Mouse (Mus musculus): Measurements from ENCODE around the gene Treh.
A peak's percentile ranks its signal among the peaks of the same experiment; 100 is the strongest.

Treh gene

DNA sequence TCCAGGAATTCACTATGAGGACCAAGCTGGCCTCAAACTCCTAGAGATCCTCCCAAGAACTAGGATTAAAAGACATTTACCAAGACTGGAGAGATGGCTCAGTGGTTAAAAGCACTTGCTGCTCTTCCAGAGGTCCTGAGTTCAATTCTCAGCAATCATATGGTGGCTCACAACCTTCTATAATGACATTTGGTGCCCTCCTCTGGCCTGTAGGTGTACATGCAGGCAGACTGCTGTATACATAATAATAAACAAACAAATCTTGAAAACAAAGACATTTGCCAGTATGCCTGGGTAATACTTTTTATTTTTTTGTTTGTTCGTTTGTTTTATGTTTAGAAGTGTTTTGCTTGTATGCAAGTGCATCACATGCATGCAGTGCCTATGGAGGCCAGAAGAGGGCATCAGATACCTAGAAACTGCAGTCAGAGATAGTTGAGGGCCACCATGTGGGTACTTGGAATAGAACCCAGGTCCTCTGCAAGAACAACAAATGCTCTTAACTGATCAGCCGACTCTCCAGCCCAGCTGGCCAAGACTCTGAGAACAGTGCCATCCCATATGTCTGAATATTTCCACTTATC lies 5.3 kb downstream of the Treh start:
- DNase-seq (ENCODE audit: low read depth, low spot score): no peak

DNA sequence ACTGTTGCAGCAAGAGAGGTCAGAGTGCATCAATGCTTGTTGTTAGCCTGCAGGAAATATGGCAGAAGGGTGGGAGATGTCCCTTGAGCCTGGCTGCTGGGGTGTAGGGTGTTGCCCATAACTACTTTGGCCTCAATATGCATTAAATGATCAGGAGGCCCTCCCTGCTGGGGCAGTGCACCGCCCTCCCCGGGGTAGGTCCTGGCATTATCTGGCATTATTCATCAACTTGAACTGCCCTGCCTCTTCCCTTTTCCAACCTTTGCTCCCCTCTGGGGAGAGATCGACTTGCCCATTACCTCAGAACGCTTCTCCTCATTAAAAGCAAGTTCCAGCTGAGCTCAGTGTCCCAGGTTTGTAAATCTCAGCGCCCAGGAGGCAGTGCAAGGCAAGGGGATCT lies 6.5 kb downstream of the Treh start:
- DNase-seq (ENCODE audit: low read depth, low spot score): no peak

GRCm38 (mm10) chr9:44683046-44683445 lies 10.0 kb downstream of the Treh start:
- DNase-seq (ENCODE audit: low read depth, low spot score): no peak

DNA sequence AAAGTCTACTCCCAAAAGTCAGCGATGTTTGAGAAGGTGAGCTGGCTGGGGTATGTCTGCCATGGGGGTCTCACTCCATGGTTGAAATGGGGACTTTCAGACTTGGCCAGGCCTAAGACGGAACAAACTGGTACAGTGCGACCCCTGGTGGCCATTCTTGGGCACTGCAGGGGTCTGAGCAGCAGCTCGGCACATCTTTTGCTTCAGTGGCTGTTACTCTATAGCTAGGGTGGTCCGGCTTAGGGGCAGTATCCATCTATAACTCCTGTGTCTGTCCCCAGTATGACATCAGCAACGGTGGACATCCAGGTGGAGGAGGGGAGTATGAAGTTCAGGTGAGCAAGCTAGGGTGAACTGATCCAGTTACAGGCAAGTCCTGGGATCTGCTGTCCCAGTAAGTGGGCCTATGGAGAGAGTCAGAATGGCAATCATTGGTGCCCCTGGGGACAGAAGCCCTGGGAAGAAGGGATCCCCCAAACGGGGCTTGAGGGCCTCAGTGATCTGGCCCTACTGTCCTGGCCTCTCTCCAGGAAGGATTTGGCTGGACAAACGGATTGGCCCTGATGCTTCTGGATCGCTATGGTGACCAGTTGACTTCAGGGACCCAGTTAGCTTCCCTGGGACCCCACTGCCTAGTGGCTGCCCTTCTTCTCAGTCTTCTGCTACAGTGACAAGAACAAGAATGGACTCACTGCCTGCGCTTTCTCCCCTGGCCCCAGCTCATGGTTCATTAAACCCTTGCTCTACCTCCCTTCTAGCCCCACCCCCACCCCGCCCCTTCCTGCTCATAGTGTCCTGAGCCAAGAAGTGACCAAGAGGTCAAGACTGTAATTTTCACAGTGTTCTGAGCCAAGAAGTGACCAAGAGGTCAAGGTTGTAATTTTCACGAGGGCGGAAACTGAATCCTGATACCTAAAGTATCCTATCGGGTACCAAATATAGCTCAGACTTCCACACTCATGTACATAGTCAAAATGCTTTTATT lies 12.6 kb downstream of the Treh start:
- no peak for DNase-seq (ENCODE audit: low read depth, low spot score)

- DNase-seq (ENCODE audit: low read depth, low spot score): no peak
Measured at GRCm38 (mm10) chr9:44686638-44687037, 13.6 kb downstream of the Treh start.

- no peak for DNase-seq (ENCODE audit: low read depth, low spot score)
Measured at GRCm38 (mm10) chr9:44688013-44688412, 15.0 kb downstream of the Treh start.

GRCm38 (mm10) chr9:44690641-44691040 lies 17.6 kb downstream of the Treh start:
- DNase-seq (ENCODE audit: low read depth, low spot score): no peak

- DNase-seq (ENCODE audit: low read depth, low spot score): peak; percentile 80
Measured at GRCm38 (mm10) chr9:44691671-44692520, 18.9 kb downstream of the Treh start.

DNA sequence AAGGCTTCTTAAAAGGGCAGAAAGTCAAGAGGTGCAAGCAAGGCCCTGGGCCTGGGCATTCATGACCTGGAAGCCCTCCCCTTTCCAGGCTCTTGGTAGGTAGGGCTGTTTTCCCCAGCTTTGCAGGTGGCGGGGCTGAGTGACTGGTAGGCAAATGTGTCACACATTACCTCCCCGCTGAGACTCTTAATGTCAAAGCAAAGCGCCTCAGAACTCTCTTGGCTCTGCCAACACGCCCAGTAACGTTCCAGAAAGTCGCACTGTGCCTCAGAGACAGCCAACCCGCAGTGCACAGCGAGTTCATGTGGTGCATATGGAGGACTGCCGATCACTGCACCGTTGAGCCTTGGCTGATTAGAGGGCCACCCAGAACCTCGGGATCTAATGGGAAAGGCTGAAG lies 20.0 kb downstream of the Treh start:
- no peak for DNase-seq (ENCODE audit: low read depth, low spot score)

DNA sequence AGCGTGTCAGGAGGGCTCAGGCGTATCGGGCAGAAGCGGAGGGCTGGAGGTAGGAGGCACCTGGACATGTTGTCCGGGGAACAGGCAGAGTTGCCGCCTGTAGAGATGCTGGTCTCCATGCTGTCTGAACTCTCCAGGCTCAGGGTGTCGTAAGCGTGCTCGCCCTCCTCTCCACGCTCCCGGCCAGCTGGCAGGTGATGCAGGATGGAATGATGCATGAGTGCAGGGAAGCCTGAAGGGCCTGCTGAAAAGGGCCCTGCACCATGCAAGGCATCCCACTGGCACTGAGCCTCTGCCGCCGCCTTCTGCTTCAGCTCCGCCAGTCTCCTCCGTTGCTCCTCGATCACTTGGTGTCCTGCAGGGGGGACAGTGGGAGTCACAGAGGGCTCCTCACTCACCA lies 24.8 kb downstream of the Treh start:
- DNase-seq (ENCODE audit: low read depth, low spot score): no peak

DNA sequence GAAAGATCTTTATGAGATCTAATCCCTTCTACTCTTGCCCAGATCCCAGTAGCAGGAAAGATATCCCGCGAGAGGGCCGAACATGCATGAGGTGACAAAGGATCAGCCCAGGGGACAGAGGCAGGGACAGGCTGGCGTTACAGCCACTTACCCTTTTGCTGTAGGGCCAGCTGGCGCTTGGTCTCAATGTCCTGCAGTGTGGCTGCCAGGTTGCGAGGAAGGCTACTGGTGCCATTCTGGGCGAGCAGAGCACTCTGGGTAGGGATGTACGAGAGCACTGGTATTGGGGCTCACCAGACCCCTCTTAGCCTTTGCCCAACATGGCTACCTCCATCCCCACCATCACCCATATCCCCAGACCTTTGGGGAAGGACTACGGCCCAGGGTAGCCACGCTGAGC lies 26.2 kb downstream of the Treh start:
- no peak for DNase-seq (ENCODE audit: low read depth, low spot score)

GRCm38 (mm10) chr9:44699730-44700129 lies 26.7 kb downstream of the Treh start:
- no peak for DNase-seq (ENCODE audit: low read depth, low spot score)

GRCm38 (mm10) chr9:44707749-44708428 lies 34.9 kb downstream of the Treh start:
- DNase-seq (ENCODE audit: low read depth, low spot score): no peak

GRCm38 (mm10) chr9:44708429-44708765 lies 35.4 kb downstream of the Treh start:
- DNase-seq (ENCODE audit: low read depth, low spot score): no peak

DNA sequence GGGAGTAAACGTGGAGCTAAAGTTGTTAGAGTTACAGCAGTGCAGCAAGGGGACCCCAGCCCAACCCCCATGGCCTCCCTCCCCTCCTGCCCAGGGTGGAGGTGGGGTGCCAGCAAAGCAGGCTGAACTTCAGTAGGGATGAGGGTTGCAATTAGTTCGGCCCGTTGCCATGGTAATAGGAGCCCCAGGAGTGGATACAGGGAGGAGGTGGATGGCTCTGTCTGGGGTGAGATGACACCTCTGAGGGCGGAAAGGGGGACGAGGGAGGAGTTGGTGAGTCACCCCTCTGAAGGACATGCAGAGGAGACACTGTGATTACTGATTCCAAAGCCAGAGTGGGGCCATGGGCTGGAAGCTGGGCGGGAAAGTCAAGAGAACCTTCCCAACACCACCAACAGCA lies 35.9 kb downstream of the Treh start:
- peak; percentile 60 for DNase-seq (ENCODE audit: low read depth, low spot score)

DNA sequence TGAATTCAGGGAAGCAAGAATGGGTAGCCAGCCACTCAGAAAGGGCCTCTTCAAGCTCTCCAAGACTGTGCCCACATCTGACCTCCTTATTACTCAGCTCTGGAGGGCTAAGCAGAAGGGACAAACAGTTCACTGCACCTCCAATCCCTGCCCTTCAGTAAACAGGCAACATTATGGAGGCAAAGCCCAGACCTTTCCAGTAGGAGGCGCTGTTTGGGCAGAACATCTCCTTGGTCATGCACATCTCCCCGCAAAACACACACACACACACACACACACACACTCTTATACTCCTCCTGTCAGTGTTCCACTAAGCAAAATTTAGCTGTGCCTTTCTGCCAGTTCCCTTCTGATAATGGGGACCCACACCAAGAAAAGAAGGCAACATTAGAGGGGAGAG lies 36.6 kb downstream of the Treh start:
- no peak for DNase-seq (ENCODE audit: low read depth, low spot score)

DNA sequence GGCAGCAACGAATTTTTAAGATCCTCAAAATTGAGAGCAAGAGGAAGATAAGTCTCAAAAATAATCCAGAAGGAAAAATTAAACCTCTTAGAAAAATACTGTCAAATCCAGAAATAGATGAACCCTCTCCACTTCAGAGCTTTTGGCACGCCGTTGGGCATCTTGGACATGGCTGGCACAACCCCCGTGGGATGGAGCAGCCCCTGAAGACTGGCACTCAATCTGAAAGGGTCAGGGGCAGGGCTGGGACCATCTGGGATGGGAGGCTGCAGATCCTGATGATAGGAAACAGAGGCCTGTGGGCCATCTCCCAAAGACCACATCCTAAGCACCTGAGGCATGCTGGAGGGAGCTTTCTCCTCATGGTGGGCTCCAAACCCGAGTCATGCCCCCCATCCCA lies 37.2 kb downstream of the Treh start:
- no peak for DNase-seq (ENCODE audit: low read depth, low spot score)

DNA sequence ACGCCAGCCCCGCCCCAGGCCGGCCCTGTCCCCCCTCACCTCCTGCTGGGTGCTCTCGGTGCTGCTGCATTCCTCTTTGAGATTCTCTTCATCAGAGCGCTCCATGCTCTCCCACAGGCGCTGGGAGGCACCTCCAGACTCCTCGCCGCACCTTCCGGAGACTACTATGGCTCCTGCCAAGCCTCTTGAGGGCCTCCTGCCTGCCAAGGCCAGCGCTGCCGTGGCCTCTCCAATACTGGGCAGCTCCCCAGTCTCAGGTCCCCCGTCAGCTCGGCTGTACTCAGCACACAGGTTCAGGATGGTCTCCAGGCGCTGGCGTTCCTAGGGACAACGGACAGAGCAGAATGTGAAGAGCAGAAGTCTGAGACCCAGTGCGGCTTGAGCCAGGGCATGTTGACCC lies 38.6 kb downstream of the Treh start:
- no peak for DNase-seq (ENCODE audit: low read depth, low spot score)

DNA sequence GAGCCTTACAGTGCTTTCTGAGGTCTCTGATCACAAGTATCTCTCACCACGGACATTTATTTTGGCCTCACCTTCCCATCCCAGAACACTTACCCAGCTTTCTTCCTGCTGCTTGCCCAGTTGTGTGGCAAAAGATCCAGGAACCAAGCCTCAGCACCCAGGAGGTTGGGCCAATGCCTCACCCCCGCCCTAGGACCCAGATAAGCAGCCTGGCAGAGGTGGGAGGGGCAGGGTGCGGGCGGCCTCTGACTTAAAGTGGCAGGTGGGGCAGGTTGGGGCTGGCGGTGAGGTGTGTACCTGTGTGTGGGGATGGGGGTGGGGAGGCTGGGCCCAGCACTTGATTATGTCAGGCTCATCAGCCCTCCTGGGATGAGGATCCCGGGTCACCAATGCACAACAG lies 40.0 kb downstream of the Treh start:
- DNase-seq (ENCODE audit: low read depth, low spot score): no peak

DNA sequence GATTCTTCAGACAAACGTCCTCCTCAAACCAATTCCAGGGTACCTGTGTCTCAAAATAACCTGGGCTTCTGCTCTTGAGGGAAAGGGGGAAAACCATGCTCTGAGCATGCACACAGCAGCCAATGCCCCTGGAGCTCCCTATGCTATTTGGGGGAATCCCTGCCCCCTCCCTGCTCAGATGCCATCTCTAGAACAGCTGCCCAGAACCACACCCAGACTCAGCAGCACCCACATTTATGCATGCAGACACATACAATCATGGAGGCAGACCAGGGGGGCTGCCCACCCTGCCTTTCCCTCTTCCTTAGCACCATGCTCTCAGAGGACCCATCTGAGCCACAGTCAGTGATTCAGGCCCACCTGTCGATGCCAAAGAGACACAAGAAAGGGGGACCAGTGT lies 40.5 kb downstream of the Treh start:
- no peak for DNase-seq (ENCODE audit: low read depth, low spot score)

- DNase-seq (ENCODE audit: low read depth, low spot score): no peak
Measured at GRCm38 (mm10) chr9:44715109-44715508, 42.1 kb downstream of the Treh start.

Measured in telencephalon, adult 2 months (tissue).